ENCODE assay signal across 17 mouse cellular contexts in genomic region chr13:90912760-90913674, GRCm38 (mm10). TPM values are rescaled to one million over a fixed set of nuclear protein-coding genes. Genes with fewer than 3 reads are reported as not detected.
DNase-seq lines count a peak whose midpoint lies in the region; ATAC-seq lines count a peak whose summit lies in the region.
"Had no signal": no experiment of that assay in that cellular context is flagged by ENCODE, and none has a peak within 500 bp of the region (broad histone marks: within the 10 kb centered on the region; RNA-seq: fewer than 3 reads in every experiment).

No protein-coding gene starts in this region.

- peak; percentile 18 to 39 for DNase-seq in layer of hippocampus, postnatal 14 days (ENCODE audit: low spot score in 2 of 2)
- no peak for DNase-seq in layer of hippocampus, postnatal 36 days
- peak; percentile 27 to 39 for DNase-seq in left cerebral cortex, adult 8-10 months (ENCODE audit: low spot score in 2 of 2)
- no peak for DNase-seq in lung, postnatal 14 days
- DNase-seq in ovary, postnatal 10 days (ENCODE audit: low spot score): no peak
- no peak for DNase-seq in retina, embryonic 14.5 days (ENCODE audit: low spot score)
- DNase-seq: adrenal gland, adult 8-10 months; cerebellum, adult 11-12 months; kidney, postnatal 36 days; thymus, adult 18-20 months had no signal

- H3K27ac ChIP-seq in forebrain, embryonic 12.5 days: peak overlapping the region; percentile 62
- H3K27ac ChIP-seq in neural tube, embryonic 15.5 days (replicated peaks): peak overlapping the region; percentile 63
- H3K27ac ChIP-seq: heart, embryonic 10.5 days; limb, embryonic 13.5 days; lung, embryonic 15.5 days had no signal

- H3K27me3 ChIP-seq in forebrain, embryonic 12.5 days: no peaks in the 10 kb centered on the region
- H3K27me3 ChIP-seq in neural tube, embryonic 15.5 days (replicated peaks): no peaks in the 10 kb centered on the region
- H3K27me3 ChIP-seq: limb, embryonic 13.5 days; lung, embryonic 15.5 days had no signal

- H3K36me3 ChIP-seq in forebrain, embryonic 12.5 days (replicated peaks): no peaks in the 10 kb centered on the region
- no peaks in the 10 kb centered on the region for H3K36me3 ChIP-seq in neural tube, embryonic 15.5 days
- H3K36me3 ChIP-seq: heart, embryonic 10.5 days; limb, embryonic 13.5 days; lung, embryonic 15.5 days had no signal

- H3K9me3 ChIP-seq in forebrain, embryonic 12.5 days: no peaks in the 10 kb centered on the region
- H3K9me3 ChIP-seq in neural tube, embryonic 15.5 days (replicated peaks): no peaks in the 10 kb centered on the region
- H3K9me3 ChIP-seq: heart, embryonic 10.5 days; limb, embryonic 13.5 days; lung, embryonic 15.5 days had no signal

- H3K4me2 ChIP-seq in forebrain, embryonic 12.5 days: no peak overlapping the region
- H3K4me2 ChIP-seq in neural tube, embryonic 15.5 days: no peak overlapping the region
- H3K4me2 ChIP-seq: limb, embryonic 13.5 days; lung, embryonic 15.5 days had no signal

- ATAC-seq in forebrain, embryonic 12.5 days (ENCODE audit: low FRiP score): peak; percentile 57; the same call in 1 of the 2 replicates
- peak; percentile 77 for ATAC-seq in neural tube, embryonic 15.5 days (ENCODE audit: low FRiP score)
- ATAC-seq: inflammation-experienced regulatory T-cells, adult 6 months had no signal

- no peak overlapping the region for H3K9ac ChIP-seq in forebrain, embryonic 12.5 days
- no peak overlapping the region for H3K9ac ChIP-seq in neural tube, embryonic 15.5 days (replicated peaks)
- H3K9ac ChIP-seq: limb, embryonic 13.5 days; lung, embryonic 15.5 days had no signal

- 64% methylated on average over 17 of the region's 17 CpGs for WGBS in forebrain, embryonic 12.5 days
- 48% methylated on average over 17 of the region's 17 CpGs for WGBS in neural tube, embryonic 15.5 days

- no peak overlapping the region for H3K4me3 ChIP-seq in forebrain, embryonic 12.5 days (replicated peaks)
- no peak overlapping the region for H3K4me3 ChIP-seq in neural tube, embryonic 15.5 days (replicated peaks)
- H3K4me3 ChIP-seq: heart, embryonic 10.5 days; limb, embryonic 13.5 days; lung, embryonic 15.5 days had no signal

- peaks cover 15% of the 10 kb centered on the region for H3K4me1 ChIP-seq in forebrain, embryonic 12.5 days
- H3K4me1 ChIP-seq in neural tube, embryonic 15.5 days: peaks cover 12% of the 10 kb centered on the region
- H3K4me1 ChIP-seq: limb, embryonic 13.5 days; lung, embryonic 15.5 days had no signal

RNA-seq across cellular contexts. Expression of gene Atp6ap1l, which starts 7.9 kb away (rescaled TPM):
- 1 to 10 TPM; 1.7 to 1.9 TPM for total RNA-seq in layer of hippocampus, postnatal 14 days (2021)
- total RNA-seq in layer of hippocampus, postnatal 36 days (2021): 1 to 10 TPM; 1.9 to 2.0 TPM
- polyA plus RNA-seq in forebrain, embryonic 12.5 days (2016; fragmentation: Nextera tagmentation; extraction: Ambion mirVana): 0.87 and 1.2 TPM in 2 replicates
- 10 to 100 TPM; 22.5 to 27.0 (median 24.9) TPM for total RNA-seq in left cerebral cortex, adult 8-10 months (2022)
- 0.68 and 0.79 TPM in 2 replicates for polyA plus RNA-seq in neural tube, embryonic 15.5 days (2015; fragmentation: Nextera tagmentation; extraction: Ambion mirVana)
- polyA plus RNA-seq: heart, embryonic 10.5 days; inflammation-experienced regulatory T-cells, adult 6 months; lung, embryonic 15.5 days; small intestine, adult 2 months had no signal

RNA-seq across cellular contexts. Expression of gene Rps23, which starts 9.7 kb away (rescaled TPM):
- total RNA-seq in layer of hippocampus, postnatal 14 days (2021): 100 to 1,000 TPM; 214 to 220 TPM
- 100 to 1,000 TPM; 235 to 236 TPM for total RNA-seq in layer of hippocampus, postnatal 36 days (2021)
- 198 and 203 TPM in 2 replicates for polyA plus RNA-seq in forebrain, embryonic 12.5 days (2016; fragmentation: Nextera tagmentation; extraction: Ambion mirVana)
- 100 to 1,000 TPM; 163 to 269 (median 221) TPM for total RNA-seq in left cerebral cortex, adult 8-10 months (2022)
- 107 and 127 TPM in 2 replicates for polyA plus RNA-seq in neural tube, embryonic 15.5 days (2015; fragmentation: Nextera tagmentation; extraction: Ambion mirVana)

Comparison
In these comparisons a context has a peak if more than half of its experiments do, and no peak if none do; other contexts are left out.
1. DNase-seq: peak in layer of hippocampus, postnatal 14 days (2 of 2) and left cerebral cortex, adult 8-10 months (2 of 2); none in layer of hippocampus, postnatal 36 days (0 of 2), lung, postnatal 14 days (single experiment), ovary, postnatal 10 days (single experiment) and retina, embryonic 14.5 days (single experiment).
2. RNA of gene Atp6ap1l, which starts 7.9 kb away (total RNA-seq): 22.5 to 27.0 TPM in left cerebral cortex, adult 8-10 months; 1.9 to 2.0 TPM in layer of hippocampus, postnatal 36 days and 1.7 to 1.9 TPM in layer of hippocampus, postnatal 14 days; every median in the first group is over 4 times any median in the second.